Mouse (Mus musculus) thymus, adult 2 months (tissue): ENCODE data around the gene Hs6st2. TPM values are rescaled to one million over a fixed set of nuclear protein-coding genes. Genes with fewer than 3 reads are reported as not detected.

Experiments used
- DNase-seq: peaks from one replicate; pipeline ENCODE4 v3.0.0; 2021
- H3K27ac ChIP-seq: fragments of 200-500 bp; 2 replicates; pipeline ENCODE4 v1.5.1; 2012; ENCODE audit warnings: low read length, control low read depth; ENCODE audit not compliant: control insufficient read depth, insufficient read depth
- H3K27me3 ChIP-seq: fragments of 200-500 bp; 2 replicates; pipeline ENCODE4 v1.6.1; 2012; ENCODE audit warnings: mild to moderate bottlenecking, low read length, moderate library complexity, mixed read lengths; ENCODE audit not compliant: control insufficient read depth, insufficient read depth
- H3K36me3 ChIP-seq: fragments of 200-500 bp; 2 replicates; pipeline ENCODE4 v1.6.1; 2012; ENCODE audit warnings: mild to moderate bottlenecking, low read length, moderate library complexity; ENCODE audit not compliant: control insufficient read depth, insufficient read depth
- H3K4me1 ChIP-seq: fragments of 200-500 bp; replicated peaks from 2 replicates; pipeline ENCODE4 v1.6.1; 2012; ENCODE audit warnings: low read length; ENCODE audit not compliant: control insufficient read depth, insufficient read depth
- H3K4me3 ChIP-seq: fragments of 200-500 bp; 2 replicates; pipeline ENCODE4 v1.5.1; 2012; ENCODE audit warnings: mild to moderate bottlenecking, low read length, control low read depth, moderate library complexity; ENCODE audit not compliant: control insufficient read depth, insufficient read depth
- CTCF ChIP-seq: fragments of 200-500 bp; IDR thresholded peaks from 2 replicates; pipeline ENCODE4 v1.5.1; 2012; ENCODE audit warnings: mild to moderate bottlenecking, control low read depth, low read length, moderate library complexity, borderline replicate concordance; ENCODE audit not compliant: control insufficient read depth, poor library complexity, insufficient read depth; ENCODE audit errors: extremely low read depth
- POLR2A ChIP-seq: fragments of 200-500 bp; IDR thresholded peaks from 2 replicates; pipeline ENCODE4 v1.6.1; 2012; ENCODE audit warnings: mild to moderate bottlenecking, low read length, control low read depth, moderate library complexity; ENCODE audit not compliant: control insufficient read depth, poor library complexity, insufficient read depth; ENCODE audit errors: extremely low read depth
- WGBS: fragments of 180-500 bp; shearing (Covaris S2); methylation state at CpG from one replicate; pipeline ENCODE4 v1.1.7; 2018; 5-methylcytosine and 5-hydroxymethylcytosine counted together
- polyA plus RNA-seq: library from polyadenylated mRNA; depleted of rRNA; stranded (reverse); fragments of >200 nt; gene quantifications from 2 replicates; pipeline ENCODE4 v1.2.3, GENCODE M21; 2012

Hs6st2 gene
- polyA plus RNA-seq, 1 experiment, result 0.12 TPM

- 26% methylated on average over 3 of the region's 3 CpGs for WGBS
- DNase-seq, result no peak
Measured at GRCm38 (mm10) chrX:51461413-51461812, 220.2 kb downstream of the Hs6st2 start.

GRCm38 (mm10) chrX:51443366-51443765, 238.3 kb downstream of the Hs6st2 start:
- H3K27ac ChIP-seq, result no peak overlapping the region
- no peak for DNase-seq
- H3K4me1 ChIP-seq, result no peaks in the 10 kb centered on the region
- 76% methylated on average over 4 of the region's 4 CpGs for WGBS
- H3K27me3 ChIP-seq, result no peaks in the 10 kb centered on the region
- TF ChIP-seq POLR2A, result no peak
- no peak for TF ChIP-seq CTCF
- H3K4me3 ChIP-seq, result no peak overlapping the region
- no peaks in the 10 kb centered on the region for H3K36me3 ChIP-seq

More at GRCm38 (mm10) chrX:51461413-51461812, 220.2 kb downstream of the Hs6st2 start:
- Histone ChIP-seq H3K36me3 (no peaks in the 10 kb centered on the region), H3K4me1 (no peaks in the 10 kb centered on the region), H3K4me3 (no peak overlapping the region), H3K27ac (no peak overlapping the region), H3K27me3 (no peaks in the 10 kb centered on the region)
- no peak for TF ChIP-seq POLR2A
- TF ChIP-seq CTCF, result no peak

GRCm38 (mm10) chrX:51431706-51432105, 249.9 kb downstream of the Hs6st2 start:
- Histone ChIP-seq H3K4me3 (no peak overlapping the region), H3K36me3 (no peaks in the 10 kb centered on the region), H3K27ac (no peak overlapping the region), H3K27me3 (no peaks in the 10 kb centered on the region), H3K4me1 (no peaks in the 10 kb centered on the region)
- 87% methylated on average over 3 of the region's 3 CpGs for WGBS
- DNase-seq, result no peak
- TF ChIP-seq CTCF, result no peak
- TF ChIP-seq POLR2A, result no peak

- 84% methylated on average over 5 of the region's 5 CpGs for WGBS
- no peaks in the 10 kb centered on the region for H3K27me3 ChIP-seq
- TF ChIP-seq POLR2A (no peak), CTCF (no peak)
- no peak overlapping the region for H3K4me3 ChIP-seq
- H3K4me1 ChIP-seq, result no peaks in the 10 kb centered on the region
- H3K27ac ChIP-seq, result no peak overlapping the region
- no peaks in the 10 kb centered on the region for H3K36me3 ChIP-seq
- DNase-seq, result no peak
Measured at GRCm38 (mm10) chrX:51425031-51425430, 256.6 kb downstream of the Hs6st2 start.

GRCm38 (mm10) chrX:51410289-51410688, 271.4 kb downstream of the Hs6st2 start:
- 100% methylated on average over 2 of the region's 2 CpGs for WGBS
- no peak for TF ChIP-seq CTCF
- no peak for TF ChIP-seq POLR2A
- H3K4me3 ChIP-seq, result no peak overlapping the region
- no peaks in the 10 kb centered on the region for H3K4me1 ChIP-seq
- no peak for DNase-seq
- H3K27ac ChIP-seq, result no peak overlapping the region
- H3K36me3 ChIP-seq, result no peaks in the 10 kb centered on the region
- H3K27me3 ChIP-seq, result no peaks in the 10 kb centered on the region

- no peaks in the 10 kb centered on the region for H3K27me3 ChIP-seq
- TF ChIP-seq CTCF (no peak), POLR2A (no peak)
- H3K36me3 ChIP-seq, result no peaks in the 10 kb centered on the region
- H3K27ac ChIP-seq, result no peak overlapping the region
- no peak overlapping the region for H3K4me3 ChIP-seq
- no peak for DNase-seq
- H3K4me1 ChIP-seq, result no peaks in the 10 kb centered on the region
Measured at GRCm38 (mm10) chrX:51397457-51397856, 284.2 kb downstream of the Hs6st2 start.

GRCm38 (mm10) chrX:51374670-51375069, 307.0 kb downstream of the Hs6st2 start:
- WGBS, result 4% methylated on average over 5 of the region's 5 CpGs
- Histone ChIP-seq H3K36me3 (no peaks in the 10 kb centered on the region), H3K4me3 (no peak overlapping the region), H3K27ac (no peak overlapping the region), H3K27me3 (no peaks in the 10 kb centered on the region), H3K4me1 (no peaks in the 10 kb centered on the region)
- TF ChIP-seq POLR2A (no peak), CTCF (no peak)
- DNase-seq, result peak; percentile 56
